In genomic region chr5:71976571-71977061, GRCm38 (mm10) we compare ENCODE assay signal across 9 mouse cellular contexts.
A peak's percentile ranks its signal among the peaks of the same experiment; 100 is the strongest.
DNase-seq lines count a peak whose midpoint lies in the region; ATAC-seq lines count a peak whose summit lies in the region.
"Had no signal": no experiment of that assay in that cellular context is flagged by ENCODE, and none has a peak within 500 bp of the region (broad histone marks: within the 10 kb centered on the region; RNA-seq: fewer than 3 reads in every experiment).

No protein-coding gene starts in this region.

- H3K4me2 ChIP-seq in hindbrain, embryonic 13.5 days, result no peak overlapping the region
- H3K4me2 ChIP-seq: liver, embryonic 15.5 days had no signal

- ATAC-seq in hindbrain, embryonic 13.5 days (ENCODE audit: low FRiP score), result peak; percentile 94

- intact Hi-C loops in left cerebral cortex, postnatal 4 days (cut with DNase I), result no loop called here

- no peaks in the 10 kb centered on the region for H3K9me3 ChIP-seq in hindbrain, embryonic 13.5 days
- H3K9me3 ChIP-seq: liver, embryonic 15.5 days had no signal

- no peak overlapping the region for H3K9ac ChIP-seq in hindbrain, embryonic 13.5 days
- H3K9ac ChIP-seq: liver, embryonic 15.5 days had no signal

- no peak overlapping the region for H3K4me3 ChIP-seq in hindbrain, embryonic 13.5 days
- H3K4me3 ChIP-seq: liver, embryonic 15.5 days had no signal

- H3K27me3 ChIP-seq in hindbrain, embryonic 13.5 days, result no peaks in the 10 kb centered on the region
- H3K27me3 ChIP-seq: liver, embryonic 15.5 days had no signal

- H3K27ac ChIP-seq in hindbrain, embryonic 13.5 days, result peak overlapping the region; percentile 78
- H3K27ac ChIP-seq: liver, embryonic 15.5 days had no signal

- peaks cover 15% of the 10 kb centered on the region for H3K4me1 ChIP-seq in hindbrain, embryonic 13.5 days (replicated peaks)
- H3K4me1 ChIP-seq: liver, embryonic 15.5 days had no signal

- peak; percentile 3 for DNase-seq in testis, postnatal 14 days (ENCODE audit: low spot score)
- no peak for DNase-seq in testis, postnatal 10 days (ENCODE audit: low spot score)
- DNase-seq in left cerebral cortex, postnatal 4 days, result peak; percentile 80
- DNase-seq in lung, postnatal 10 days, result no peak
- DNase-seq in T-cell, adult 2 months (ENCODE audit: low spot score), result no peak
- DNase-seq in natural killer cell, adult 2 months (ENCODE audit: low spot score in 2 of 2), result no peak
- no peak for DNase-seq in spleen, postnatal 14 days (ENCODE audit: low spot score in 2 of 2)

- no peaks in the 10 kb centered on the region for H3K36me3 ChIP-seq in hindbrain, embryonic 13.5 days
- H3K36me3 ChIP-seq: liver, embryonic 15.5 days had no signal

- WGBS in hindbrain, embryonic 13.5 days, result 8% methylated on average over 5 of the region's 5 CpGs

Comparison
In these comparisons a context has a peak if more than half of its experiments do, and no peak if none do; other contexts are left out.
1. DNase-seq: peak in testis, postnatal 14 days (single experiment) and left cerebral cortex, postnatal 4 days (single experiment); none in testis, postnatal 10 days (single experiment), lung, postnatal 10 days (single experiment), T-cell, adult 2 months (single experiment), natural killer cell, adult 2 months (0 of 2) and spleen, postnatal 14 days (0 of 2).